Mouse (Mus musculus): ENCODE data around the gene Ralgapb. TPM values are rescaled to one million over a fixed set of nuclear protein-coding genes. Genes with fewer than 3 reads are reported as not detected.

Gene Ralgapb
- total RNA-seq (2023): 10 to 100 TPM; 79.2 to 82.2 TPM

DNA sequence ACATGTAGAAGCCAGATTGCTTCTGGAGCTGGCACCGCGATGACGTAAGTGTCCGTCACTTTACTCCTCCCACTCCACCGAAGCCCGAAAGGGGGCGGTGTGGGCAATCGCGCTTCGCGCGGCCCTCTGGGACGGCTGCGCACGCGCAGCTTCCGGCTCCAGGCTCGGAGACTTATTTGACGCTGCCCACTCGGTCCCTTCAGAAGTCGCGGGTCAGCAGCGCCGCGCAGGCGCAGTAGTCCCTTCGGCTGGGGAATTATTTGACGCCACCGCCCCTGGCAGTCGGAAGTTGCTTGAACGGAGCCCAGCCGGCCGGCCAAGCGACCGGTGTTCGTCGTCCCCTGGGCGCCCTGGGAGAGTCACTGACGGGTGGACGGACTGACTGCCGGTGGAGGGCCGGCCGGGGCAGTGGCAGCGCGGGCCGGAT, at the start of gene Ralgapb:
Ralgapb (plus strand) TSS at position 254 of the 427 bp plus-strand sequence.

DNA sequence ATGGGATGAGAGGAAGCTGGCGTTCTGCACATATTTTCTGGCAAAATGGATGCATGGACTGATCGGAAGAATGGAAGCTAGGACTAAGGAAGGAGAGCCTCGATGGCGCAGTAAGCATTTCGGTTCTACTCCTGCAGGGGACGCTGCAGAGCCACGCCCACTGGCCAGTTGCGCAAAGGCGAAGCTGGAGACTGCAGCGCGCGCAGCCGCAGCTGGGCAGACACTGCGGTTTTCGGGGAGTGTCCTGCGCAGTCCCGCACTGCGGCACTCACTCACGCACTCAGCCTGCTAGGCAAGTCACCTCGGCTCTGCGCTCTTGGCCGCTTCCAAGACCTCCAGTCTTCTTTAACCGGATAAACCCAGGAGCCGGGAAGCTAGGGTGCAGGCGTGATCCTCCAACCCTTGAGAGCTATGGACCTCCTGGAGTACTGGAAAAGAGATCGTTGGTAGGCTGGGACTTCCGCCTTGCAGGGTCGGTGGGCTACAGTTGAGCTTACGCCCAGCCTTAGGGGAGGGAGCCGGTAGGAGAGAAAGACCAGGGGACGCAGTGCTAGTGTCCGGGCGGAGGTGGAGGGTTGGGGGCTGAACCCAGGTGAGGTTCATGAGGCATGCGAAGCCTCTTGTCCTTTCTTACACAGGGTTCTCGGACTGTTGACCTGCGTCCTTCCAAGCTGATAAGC, 34.1 kb upstream of the Ralgapb start, which contains the start of gene Snhg11:
Snhg11 (plus strand) TSS at position 196 of the 680 bp plus-strand sequence.

DNA sequence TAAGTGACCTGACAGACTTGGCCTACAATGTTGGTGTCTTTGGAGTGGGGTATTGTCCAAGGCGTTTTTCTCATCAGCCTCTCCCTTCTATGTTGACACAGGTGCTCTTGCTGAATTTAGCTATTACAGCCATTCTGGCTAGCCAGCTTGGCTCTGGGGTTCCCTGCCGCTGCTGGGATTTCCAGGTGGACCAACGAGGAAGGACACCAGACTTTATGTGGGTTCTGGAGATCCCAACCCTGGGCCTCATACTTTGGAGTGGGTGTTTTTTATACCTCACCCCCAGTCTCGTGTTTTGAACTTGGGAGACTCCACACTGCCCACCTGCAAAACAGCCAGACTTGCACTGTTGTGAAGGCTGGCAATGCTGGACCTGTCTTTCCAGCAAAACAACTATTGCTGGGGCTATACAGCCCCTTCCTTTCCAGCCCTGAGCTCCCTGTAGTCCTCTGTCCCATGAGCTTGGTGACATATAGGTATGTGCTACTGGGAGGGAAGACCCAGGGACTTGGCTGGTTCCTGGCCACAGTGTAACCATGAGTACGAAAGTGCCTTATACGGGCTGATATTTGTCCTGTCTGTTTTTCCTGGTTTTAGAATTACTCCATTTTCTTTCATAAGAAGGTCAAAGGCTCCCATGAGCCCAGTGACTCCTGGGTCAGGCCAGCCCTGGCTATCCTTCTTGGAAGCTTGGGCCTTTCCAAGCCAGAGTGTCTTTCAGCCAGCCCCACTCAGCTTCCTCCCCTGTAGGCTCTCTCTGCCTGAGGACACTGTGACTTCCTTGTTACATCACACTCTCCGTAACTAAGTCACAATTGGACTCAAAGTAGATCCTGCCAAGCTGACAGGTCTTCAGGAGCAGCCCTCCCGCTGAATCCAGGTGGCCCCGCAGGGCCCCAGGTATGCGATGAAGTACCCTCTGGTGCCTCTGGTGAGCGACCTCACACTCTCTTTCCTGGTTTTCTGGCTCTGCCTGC, 92.5 kb downstream of the Ralgapb start, which contains the start of gene Adig:
Adig (plus strand) TSS at position 777 of the 977 bp plus-strand sequence.

DNA sequence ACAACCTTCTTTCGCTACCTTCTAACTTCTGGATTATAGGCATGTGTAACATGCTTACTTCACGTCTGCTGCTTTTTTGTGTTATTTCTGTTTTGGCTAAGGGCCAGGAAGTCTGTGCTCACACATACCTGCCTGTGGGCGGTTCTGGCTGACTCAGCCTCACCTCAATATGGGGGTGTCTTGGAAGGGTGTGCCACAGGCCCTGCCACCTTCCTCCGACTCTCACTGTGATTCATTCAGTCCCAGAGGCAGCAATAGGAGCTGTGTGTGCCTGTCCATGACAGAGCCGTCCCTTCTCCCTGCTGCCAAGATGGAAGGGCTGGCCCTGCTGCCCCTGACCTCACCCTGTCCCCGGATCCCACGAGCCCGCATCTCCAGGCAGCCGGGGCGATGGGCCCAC, 102.9 kb downstream of the Ralgapb start, which contains the start of gene Arhgap40:
Arhgap40 (plus strand) TSS at position 269 of the 400 bp plus-strand sequence.

Other genes with a start within 250 kb of the Ralgapb start
- not detected for gene D630003M21Rik, start 180.6 kb upstream of the Ralgapb start, total RNA-seq (2023)
- not detected for gene Bpi, start 151.8 kb upstream of the Ralgapb start, total RNA-seq (2023)
- gene Lbp, start 103.4 kb upstream of the Ralgapb start, total RNA-seq (2023): 1 to 10 TPM; 1.7 to 2.0 TPM
- not detected for gene Snhg11, start 34.2 kb upstream of the Ralgapb start, total RNA-seq (2023)
- gene Adig, start 92.8 kb downstream of the Ralgapb start, total RNA-seq (2023): 1 to 10 TPM in 1 of 2 experiments, under 1 TPM in 1; 0.96 to 4.6 TPM
- gene Arhgap40, start 102.9 kb downstream of the Ralgapb start, total RNA-seq (2023): not detected
- not detected for gene Slc32a1, start 200.9 kb downstream of the Ralgapb start, total RNA-seq (2023)
- gene Actr5, start 215.0 kb downstream of the Ralgapb start, total RNA-seq (2023): 10 to 100 TPM; 61.7 to 62.8 TPM

Data from T-cell, adult 66 days (primary cell).